Mouse (Mus musculus) lung, adult 2 months (tissue): ENCODE data around the gene Sox5. TPM values are rescaled to one million over a fixed set of nuclear protein-coding genes. Genes with fewer than 3 reads are reported as not detected.

ENCODE experiments used
- DNase-seq: peaks from one replicate; pipeline ENCODE4 v3.0.0; 2022
- H3K4me1 ChIP-seq: fragments of 200-500 bp; 2 replicates; pipeline ENCODE4 v1.6.1; 2011; ENCODE audit warnings: low read length; ENCODE audit not compliant: control insufficient read depth, insufficient read depth
- H3K4me3 ChIP-seq: fragments of 200-500 bp; replicated peaks from 2 replicates; pipeline ENCODE3; 2011; ENCODE audit warnings: low read depth, mild to moderate bottlenecking, control low read depth, low read length; ENCODE audit errors: extremely low read depth
- CTCF ChIP-seq: fragments of 200-500 bp; IDR thresholded peaks from 2 replicates; pipeline ENCODE4 v1.5.1; 2011; ENCODE audit warnings: mild to moderate bottlenecking, low read length, control low read depth; ENCODE audit not compliant: insufficient read depth
- POLR2A ChIP-seq: fragments of 200-500 bp; IDR thresholded peaks from 2 replicates; pipeline ENCODE4 v1.6.1; 2011; ENCODE audit warnings: low read depth, mild to moderate bottlenecking, control low read depth, low read length, borderline replicate concordance; ENCODE audit errors: extremely low read depth
- WGBS: fragments of 180-500 bp; shearing (Covaris S2); methylation state at CpG from one replicate; pipeline ENCODE4 v1.1.7; 2018; 5-methylcytosine and 5-hydroxymethylcytosine counted together
- polyA plus RNA-seq: library from polyadenylated mRNA; depleted of rRNA; stranded (reverse); fragments of >200 nt; gene quantifications from 2 replicates; pipeline ENCODE4 v1.2.3, GENCODE M21; 2012; rRNA removed

Gene Sox5
- 5.0 and 8.6 TPM in 2 replicates for polyA plus RNA-seq

DNA sequence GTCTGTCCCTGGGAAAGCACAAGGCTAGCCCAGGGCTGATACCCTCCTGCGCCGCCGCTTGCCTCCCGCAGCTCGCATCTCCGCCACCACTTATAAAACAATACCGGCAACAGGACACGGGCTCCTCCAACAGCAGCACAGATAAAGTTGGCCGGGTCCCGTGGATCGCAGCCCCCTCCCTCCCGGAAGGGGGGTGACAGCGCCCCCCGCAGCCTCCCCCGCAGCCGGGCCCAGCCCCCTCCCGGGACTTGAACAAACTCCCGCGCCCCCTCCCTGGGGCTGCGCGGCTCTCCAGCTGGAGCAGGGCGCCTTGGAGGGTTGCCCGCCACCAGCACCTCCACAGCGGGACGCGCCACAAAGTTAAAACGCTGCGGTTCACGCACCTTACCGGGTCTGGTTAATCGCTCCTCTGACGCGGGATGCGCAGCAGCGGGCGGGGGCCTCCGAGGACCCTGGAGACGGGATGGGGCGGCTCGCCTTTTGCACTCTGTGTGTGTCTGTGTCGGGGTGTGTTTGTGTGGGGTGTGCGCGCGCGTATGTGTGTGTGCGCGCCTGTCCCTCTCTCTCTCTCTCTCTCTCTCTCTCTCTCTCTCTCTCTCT lies at the start of gene Sox5:
TSS of gene Sox5 (minus strand) at position 547 of the 600 bp plus-strand sequence.
- TF ChIP-seq POLR2A (no peak), CTCF (no peak)
- Histone ChIP-seq H3K4me3 (peak within 1 kb of the TSS; percentile 87), H3K4me1 (no peaks in the 10 kb centered on the region)
- WGBS, result under 1% methylated on average over 45 of the region's 47 CpGs
- peak; percentile 69 for DNase-seq

DNA sequence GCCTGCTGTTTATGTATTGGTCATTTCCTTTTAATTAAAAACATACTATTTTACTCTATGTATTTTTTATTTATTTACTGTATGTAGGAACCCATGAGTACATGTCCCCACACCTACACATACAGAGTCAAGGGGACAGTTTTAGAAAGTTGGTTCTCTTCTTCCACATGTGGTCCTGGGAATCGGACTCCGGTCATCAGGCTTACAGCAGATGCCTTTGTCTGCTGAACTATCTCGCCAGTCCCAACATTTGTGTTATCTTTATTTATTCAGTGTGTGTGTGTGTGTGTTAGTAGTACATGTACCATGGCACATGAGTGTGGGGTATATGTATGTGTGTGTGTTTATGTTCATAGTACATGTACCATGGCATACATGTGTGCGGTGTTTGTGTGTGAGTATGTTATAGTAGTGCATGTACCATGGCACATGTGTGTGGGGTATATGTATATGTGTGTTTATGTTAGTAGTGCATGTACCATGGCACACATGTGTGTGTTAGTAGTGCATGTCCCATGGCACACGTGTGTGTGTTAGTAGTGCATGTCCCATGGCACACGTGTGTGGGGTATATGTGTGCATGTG lies 43.3 kb upstream of the Sox5 start:
- Histone ChIP-seq H3K4me3 (no peak overlapping the region), H3K4me1 (peaks cover 5% of the 10 kb centered on the region)
- 96% methylated on average over 6 of the region's 6 CpGs for WGBS
- no peak for TF ChIP-seq POLR2A
- no peak for TF ChIP-seq CTCF
- no peak for DNase-seq

DNA sequence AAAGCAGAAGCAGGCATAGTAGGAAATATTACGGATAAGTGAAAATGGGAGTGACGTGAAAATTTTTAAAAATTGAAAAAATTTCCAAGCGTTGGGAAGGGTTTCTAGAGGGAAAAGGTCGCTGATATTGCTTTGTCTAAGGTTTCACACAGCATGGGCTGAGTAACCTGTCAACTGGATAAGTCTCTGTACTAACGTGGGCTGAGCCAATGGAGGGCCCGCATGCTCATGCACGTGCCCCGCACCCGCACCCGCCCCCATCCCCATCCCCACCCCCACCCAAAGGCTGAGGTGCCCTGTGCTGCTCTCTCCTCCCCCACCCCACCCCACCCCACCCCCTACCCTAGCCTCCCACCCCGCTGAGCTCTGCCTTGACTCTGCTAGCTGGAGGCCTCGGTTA lies 42.4 kb upstream of the Sox5 start:
- TF ChIP-seq CTCF (no peak), POLR2A (no peak)
- peaks cover 5% of the 10 kb centered on the region for H3K4me1 ChIP-seq
- no peak overlapping the region for H3K4me3 ChIP-seq
- no peak for DNase-seq
- 71% methylated on average over 12 of the region's 12 CpGs for WGBS

DNA sequence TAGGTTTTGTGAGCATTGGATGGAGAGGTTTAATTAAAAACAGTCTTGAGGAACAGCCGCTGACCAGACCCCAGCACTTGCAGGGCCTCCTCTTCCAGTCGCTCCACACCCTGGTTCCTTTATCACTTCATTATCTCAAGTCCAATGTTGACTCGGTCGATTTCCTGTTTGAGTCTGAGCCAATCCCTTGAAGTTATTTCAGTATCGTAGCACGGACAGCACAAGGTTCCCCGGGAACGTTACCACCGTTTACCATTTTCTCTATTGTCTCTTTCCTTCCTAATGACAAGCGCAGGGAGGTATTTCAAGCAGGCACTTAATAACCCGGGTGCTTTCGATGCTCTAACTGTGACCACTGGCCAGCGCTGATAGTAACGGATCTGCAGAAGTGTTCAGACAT lies 40.8 kb upstream of the Sox5 start:
- 9% methylated on average over 14 of the region's 14 CpGs for WGBS
- no peak overlapping the region for H3K4me3 ChIP-seq
- TF ChIP-seq POLR2A (no peak), CTCF (no peak)
- DNase-seq, result no peak
- H3K4me1 ChIP-seq, result peaks cover 5% of the 10 kb centered on the region

DNA sequence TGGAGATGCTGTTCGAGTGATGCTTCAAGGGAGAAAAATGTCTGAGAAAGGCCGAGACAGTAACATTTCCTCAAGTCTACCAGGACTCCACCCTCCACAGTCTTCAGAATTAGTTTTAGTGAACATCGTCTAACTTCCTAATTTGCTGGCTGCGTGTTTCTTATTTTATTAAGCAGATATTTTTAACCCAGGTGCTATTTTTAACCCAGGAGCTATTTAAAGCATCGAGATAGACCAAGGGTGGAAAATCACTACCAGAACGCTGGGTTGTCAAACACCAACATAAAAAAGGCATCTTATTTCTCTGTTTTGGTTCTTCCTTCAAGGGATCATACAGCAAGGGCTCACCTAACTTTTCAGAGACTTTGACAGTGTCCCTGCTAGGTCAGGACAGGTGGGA lies 39.2 kb upstream of the Sox5 start:
- Histone ChIP-seq H3K4me1 (peaks cover 5% of the 10 kb centered on the region), H3K4me3 (no peak overlapping the region)
- TF ChIP-seq CTCF (no peak), POLR2A (no peak)
- DNase-seq, result no peak
- WGBS, result 75% methylated on average over 6 of the region's 6 CpGs

DNA sequence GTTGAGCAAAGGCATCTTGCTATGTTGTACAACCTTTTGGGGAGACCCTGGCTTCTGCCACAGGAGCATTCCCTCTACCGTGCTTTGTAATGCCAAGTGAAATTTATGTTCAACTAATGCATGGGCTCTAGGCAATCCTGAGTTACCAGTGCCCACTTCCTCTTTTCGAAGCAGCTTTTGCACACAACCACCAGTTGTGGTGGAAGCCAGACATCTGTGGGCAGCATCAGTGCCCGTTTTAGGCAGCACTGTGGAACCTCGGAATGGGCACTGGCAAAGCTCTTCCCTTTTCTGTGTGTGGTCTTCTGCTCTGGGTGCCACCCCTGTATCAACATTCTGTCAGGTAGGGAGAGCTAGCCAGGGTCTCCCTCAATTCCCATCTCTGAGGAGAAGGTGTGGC lies 36.2 kb upstream of the Sox5 start:
- TF ChIP-seq CTCF, result no peak
- no peak for TF ChIP-seq POLR2A
- 83% methylated on average over 4 of the region's 4 CpGs for WGBS
- DNase-seq, result no peak
- H3K4me3 ChIP-seq, result no peak overlapping the region
- peaks cover 8% of the 10 kb centered on the region for H3K4me1 ChIP-seq

DNA sequence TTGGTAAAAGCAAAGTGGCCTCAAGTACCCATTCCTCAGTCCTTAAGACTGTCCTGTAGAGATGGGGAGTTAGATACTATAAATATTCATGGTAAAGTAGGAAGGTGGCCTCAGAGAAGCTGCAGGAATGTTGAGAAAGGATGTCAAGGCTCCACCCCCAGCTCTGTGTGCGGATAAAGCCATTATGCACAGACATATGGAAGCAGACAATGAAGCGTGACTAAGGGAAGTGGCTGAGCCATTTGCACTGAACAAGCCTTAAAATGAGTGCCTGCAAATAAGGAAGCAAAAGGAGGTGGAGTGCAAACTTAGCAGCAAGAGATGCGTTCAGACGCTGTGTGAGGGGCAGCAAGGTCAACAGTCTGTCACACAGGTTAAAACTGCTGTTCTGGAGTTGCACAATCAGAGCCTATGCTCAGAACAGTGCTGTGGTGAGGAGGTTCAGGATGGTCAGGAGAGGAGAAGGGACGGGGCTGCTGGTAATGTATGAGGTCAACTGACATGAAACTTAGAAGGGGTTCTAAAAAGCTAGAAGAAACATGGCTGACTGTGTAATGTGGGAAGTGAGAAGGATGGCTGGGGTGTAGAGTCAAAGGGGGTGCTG lies 35.7 kb upstream of the Sox5 start:
- peaks cover 3% of the 10 kb centered on the region for H3K4me1 ChIP-seq
- no peak for TF ChIP-seq POLR2A
- no peak for TF ChIP-seq CTCF
- WGBS, result 71% methylated on average over 5 of the region's 5 CpGs
- H3K4me3 ChIP-seq, result no peak overlapping the region
- no peak for DNase-seq

DNA sequence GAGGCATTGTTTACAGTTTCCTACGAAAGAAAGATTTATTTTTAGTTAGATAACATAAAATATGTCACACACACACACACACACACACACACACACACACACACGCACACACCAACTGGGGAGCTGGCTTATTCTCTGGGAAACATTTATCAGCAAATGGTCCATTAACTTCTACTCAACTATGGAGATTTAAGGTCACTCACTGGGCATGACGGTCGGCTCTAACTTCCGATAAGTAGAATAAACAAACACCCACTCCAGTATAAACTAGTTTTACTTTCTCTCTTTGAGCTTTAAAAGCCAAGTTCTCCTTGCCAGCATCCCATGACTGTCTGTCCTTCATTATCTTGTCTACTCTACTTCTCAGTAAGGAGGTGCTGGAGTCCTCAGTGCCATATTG lies 33.8 kb upstream of the Sox5 start:
- 33% methylated on average over 5 of the region's 5 CpGs for WGBS
- no peak for DNase-seq
- Histone ChIP-seq H3K4me1 (peaks cover 2% of the 10 kb centered on the region; the same call in 1 of the 2 replicates), H3K4me3 (no peak overlapping the region)
- TF ChIP-seq CTCF (no peak), POLR2A (no peak)

DNA sequence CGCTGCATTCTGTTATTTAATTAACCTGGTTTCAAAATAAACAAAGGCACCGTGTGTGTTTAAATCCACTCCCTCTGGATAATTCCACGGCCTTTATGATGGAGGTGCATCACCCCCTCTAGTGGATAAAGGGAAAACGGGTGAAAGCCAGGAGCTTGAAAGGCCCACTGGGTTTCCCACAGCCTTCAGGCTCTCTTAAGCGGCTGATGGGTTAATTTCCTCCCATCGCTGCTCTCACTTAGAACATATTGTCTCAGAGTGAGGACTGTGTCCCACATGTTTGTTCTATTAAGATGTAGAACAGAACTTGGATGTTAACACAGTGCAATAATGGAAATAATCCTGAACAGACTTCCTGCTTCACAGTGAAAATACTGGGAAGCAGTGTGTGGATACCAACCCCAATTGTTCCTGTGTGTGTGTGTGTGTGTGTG lies 33.2 kb upstream of the Sox5 start:
- WGBS, result 12% methylated on average over 6 of the region's 6 CpGs
- H3K4me3 ChIP-seq, result no peak overlapping the region
- H3K4me1 ChIP-seq, result peaks cover 2% of the 10 kb centered on the region; the same call in 1 of the 2 replicates
- no peak for TF ChIP-seq POLR2A
- peak; percentile 30 for TF ChIP-seq CTCF
- no peak for DNase-seq

DNA sequence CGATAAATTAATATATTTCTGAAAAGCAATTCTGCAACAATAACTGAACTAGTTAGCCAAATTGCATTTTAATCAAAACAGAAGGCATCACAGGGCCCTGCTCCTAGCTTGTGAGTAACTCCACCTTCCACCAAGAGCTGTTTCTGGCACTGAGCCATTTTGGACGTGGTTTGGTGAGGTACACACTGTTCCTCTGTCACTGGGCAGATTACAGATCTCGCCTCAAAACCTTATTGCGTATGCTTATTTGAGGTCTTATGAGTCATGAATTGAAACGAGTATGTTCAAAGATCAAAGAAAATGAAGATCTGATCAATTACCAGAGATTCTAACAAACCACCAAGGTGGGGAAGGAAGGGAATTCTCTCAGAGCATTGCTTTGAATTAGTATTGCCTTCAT lies 22.5 kb upstream of the Sox5 start:
- TF ChIP-seq CTCF (no peak), POLR2A (no peak)
- DNase-seq, result no peak
- 70% methylated on average over 5 of the region's 5 CpGs for WGBS
- H3K4me3 ChIP-seq, result no peak overlapping the region
- H3K4me1 ChIP-seq, result no peaks in the 10 kb centered on the region
